Mouse (Mus musculus): ENCODE data around the gene Cep170b. TPM values are rescaled to one million over a fixed set of nuclear protein-coding genes. Genes with fewer than 3 reads are reported as not detected.

The Cep170b gene
- polyA plus RNA-seq, 1 experiment from 2014 or later = 4.3 TPM

- Histone ChIP-seq H3K4me3 (ENCODE audit: low read length) (no peak overlapping the region), H3K9ac (ENCODE audit: low read length) (no peak overlapping the region), H3K4me2 (ENCODE audit: low read depth, low read length) (no peak overlapping the region), H3K4me1 (ENCODE audit: control insufficient read depth, insufficient read depth, low read length) (peaks cover 9% of the 10 kb centered on the region), H3K9me3 (replicated peaks; ENCODE audit: control insufficient read depth, low read length) (no peaks in the 10 kb centered on the region), H3K36me3 (ENCODE audit: control insufficient read depth, insufficient read depth) (no peaks in the 10 kb centered on the region), H3K27me3 (ENCODE audit: control insufficient read depth, insufficient read depth, low read length) (no peaks in the 10 kb centered on the region), H3K27ac (ENCODE audit: low read length) (no peak overlapping the region)
- WGBS = 79% methylated on average over 12 of the region's 12 CpGs
- no peak for ATAC-seq (replicated peaks; ENCODE audit: extremely low read depth, insufficient read depth, low FRiP score)
These were observed 30.7 kb downstream of the Cep170b start for GRCm38 (mm10) chr12:112750976-112751375.

GRCm38 (mm10) chr12:112752399-112752798 lies 32.1 kb downstream of the Cep170b start:
- H3K9ac ChIP-seq (ENCODE audit: low read length) = no peak overlapping the region
- peaks cover 3% of the 10 kb centered on the region for H3K4me1 ChIP-seq (ENCODE audit: control insufficient read depth, insufficient read depth, low read length)
- H3K27me3 ChIP-seq (ENCODE audit: control insufficient read depth, insufficient read depth, low read length) = no peaks in the 10 kb centered on the region
- no peak overlapping the region for H3K27ac ChIP-seq (ENCODE audit: low read length)
- H3K4me3 ChIP-seq (ENCODE audit: low read length) = no peak overlapping the region
- 0 out of 2 replicates have a peak, but pooled peaks cover 2% of the 10 kb centered on the region for H3K9me3 ChIP-seq (replicated peaks; ENCODE audit: control insufficient read depth, low read length)
- 36% methylated on average over 2 of the region's 2 CpGs for WGBS
- no peaks in the 10 kb centered on the region for H3K36me3 ChIP-seq (ENCODE audit: control insufficient read depth, insufficient read depth)
- no peak overlapping the region for H3K4me2 ChIP-seq (ENCODE audit: low read depth, low read length)
- ATAC-seq (replicated peaks; ENCODE audit: extremely low read depth, insufficient read depth, low FRiP score) = no peak

- Histone ChIP-seq H3K27ac (ENCODE audit: low read length) (0 out of 2 replicates have a peak overlapping the region, but pooled peaks have one; percentile 23), H3K9ac (ENCODE audit: low read length) (no peak overlapping the region), H3K36me3 (ENCODE audit: control insufficient read depth, insufficient read depth) (no peaks in the 10 kb centered on the region), H3K27me3 (ENCODE audit: control insufficient read depth, insufficient read depth, low read length) (no peaks in the 10 kb centered on the region), H3K9me3 (replicated peaks; ENCODE audit: control insufficient read depth, low read length) (0 out of 2 replicates have a peak, but pooled peaks cover 2% of the 10 kb centered on the region), H3K4me1 (ENCODE audit: control insufficient read depth, insufficient read depth, low read length) (no peaks in the 10 kb centered on the region), H3K4me3 (ENCODE audit: low read length) (no peak overlapping the region), H3K4me2 (ENCODE audit: low read depth, low read length) (no peak overlapping the region)
- no peak for ATAC-seq (replicated peaks; ENCODE audit: extremely low read depth, insufficient read depth, low FRiP score)
- 56% methylated on average over 4 of the region's 4 CpGs for WGBS
These were observed 35.6 kb downstream of the Cep170b start for GRCm38 (mm10) chr12:112755900-112756299.

GRCm38 (mm10) chr12:112757896-112758295 lies 37.6 kb downstream of the Cep170b start:
- H3K9ac ChIP-seq (ENCODE audit: low read length) = no peak overlapping the region
- no peak for ATAC-seq (replicated peaks; ENCODE audit: extremely low read depth, insufficient read depth, low FRiP score)
- no peaks in the 10 kb centered on the region for H3K36me3 ChIP-seq (ENCODE audit: control insufficient read depth, insufficient read depth)
- no peak overlapping the region for H3K4me3 ChIP-seq (ENCODE audit: low read length)
- no peaks in the 10 kb centered on the region for H3K27me3 ChIP-seq (ENCODE audit: control insufficient read depth, insufficient read depth, low read length)
- H3K4me2 ChIP-seq (ENCODE audit: low read depth, low read length) = no peak overlapping the region
- WGBS = 77% methylated on average over 5 of the region's 5 CpGs
- no peak overlapping the region for H3K27ac ChIP-seq (ENCODE audit: low read length)
- H3K4me1 ChIP-seq (ENCODE audit: control insufficient read depth, insufficient read depth, low read length) = no peaks in the 10 kb centered on the region
- H3K9me3 ChIP-seq (replicated peaks; ENCODE audit: control insufficient read depth, low read length) = 0 out of 2 replicates have a peak, but pooled peaks cover 2% of the 10 kb centered on the region

DNA sequence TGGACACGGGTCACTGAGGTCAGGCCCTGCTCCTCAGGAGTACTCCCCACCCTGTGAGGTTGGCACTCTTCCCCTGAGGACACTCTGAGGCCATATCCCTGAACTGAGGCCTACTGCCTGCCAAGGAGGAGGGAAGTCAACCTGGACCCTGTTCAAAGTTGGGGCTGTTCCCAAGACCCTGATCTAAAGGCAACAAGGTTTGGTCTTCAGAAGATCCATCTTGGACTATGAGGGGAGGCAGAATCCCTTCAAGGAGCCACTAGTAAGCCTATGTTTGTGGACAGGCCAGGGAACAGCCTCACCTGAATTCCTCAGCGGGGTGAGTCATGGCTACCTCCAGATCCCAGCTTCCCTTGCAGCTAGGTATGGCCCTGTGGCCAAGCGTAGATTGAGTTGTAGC lies 39.2 kb downstream of the Cep170b start:
- Histone ChIP-seq H3K9ac (ENCODE audit: low read length) (no peak overlapping the region), H3K4me2 (ENCODE audit: low read depth, low read length) (no peak overlapping the region), H3K4me1 (ENCODE audit: control insufficient read depth, insufficient read depth, low read length) (no peaks in the 10 kb centered on the region), H3K27ac (ENCODE audit: low read length) (no peak overlapping the region), H3K36me3 (ENCODE audit: control insufficient read depth, insufficient read depth) (no peaks in the 10 kb centered on the region), H3K27me3 (ENCODE audit: control insufficient read depth, insufficient read depth, low read length) (no peaks in the 10 kb centered on the region), H3K9me3 (replicated peaks; ENCODE audit: control insufficient read depth, low read length) (0 out of 2 replicates have a peak, but pooled peaks cover 2% of the 10 kb centered on the region), H3K4me3 (ENCODE audit: low read length) (no peak overlapping the region)
- no peak for ATAC-seq (replicated peaks; ENCODE audit: extremely low read depth, insufficient read depth, low FRiP score)
- 79% methylated on average over 3 of the region's 3 CpGs for WGBS

DNA sequence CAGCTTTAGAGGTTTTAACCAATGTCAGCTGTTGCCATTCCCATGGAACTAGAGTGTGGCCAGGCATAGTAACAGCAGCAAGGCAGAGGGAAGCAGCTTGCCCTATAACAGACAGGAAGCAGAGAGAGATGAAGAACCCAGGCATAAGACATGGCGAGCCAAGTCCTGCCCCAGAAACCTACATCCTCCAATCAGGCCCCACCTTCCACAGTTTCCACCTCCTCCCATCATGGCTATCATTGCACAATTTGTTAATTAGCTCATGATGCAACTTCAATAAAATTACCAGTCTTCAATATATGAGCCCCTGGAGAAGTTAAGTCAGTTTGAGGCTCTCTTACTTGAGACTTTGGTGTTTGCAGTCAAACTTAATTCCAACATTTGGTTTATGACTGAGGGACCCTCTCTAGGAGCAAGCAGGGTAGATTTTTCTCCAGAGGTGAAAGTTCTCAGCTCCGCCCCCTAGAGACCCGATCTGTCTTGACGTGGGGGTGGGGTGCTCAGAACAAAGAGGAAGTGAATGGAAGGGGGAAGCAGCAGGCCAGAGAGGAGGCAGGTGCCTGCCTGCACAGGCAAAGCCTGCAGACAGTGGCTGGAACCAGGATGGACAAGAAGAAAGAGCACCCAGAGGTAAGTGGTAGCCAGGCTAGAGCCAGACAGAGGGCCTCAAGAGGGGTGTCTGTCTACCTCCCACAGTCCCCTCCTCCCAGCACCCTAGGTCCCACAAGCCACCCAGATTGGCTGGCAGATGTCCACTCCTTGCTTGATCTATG lies 40.1 kb downstream of the Cep170b start, which contains the start of gene Pld4:
Pld4 (plus strand) TSS at position 502 of the 773 bp plus-strand sequence.
- no peaks in the 10 kb centered on the region for H3K4me1 ChIP-seq (ENCODE audit: control insufficient read depth, insufficient read depth, low read length)
- 36% methylated on average over 4 of the region's 4 CpGs for WGBS
- H3K27me3 ChIP-seq (ENCODE audit: control insufficient read depth, insufficient read depth, low read length) = no peaks in the 10 kb centered on the region
- no peak; the same call in 1 of the 2 replicates for ATAC-seq (replicated peaks; ENCODE audit: extremely low read depth, insufficient read depth, low FRiP score)
- H3K4me3 ChIP-seq (ENCODE audit: low read length) = peak within 1 kb of the TSS; percentile 32
- no peak within 1 kb of the TSS for H3K9ac ChIP-seq (ENCODE audit: low read length)
- H3K27ac ChIP-seq (ENCODE audit: low read length) = 0 out of 2 replicates have a peak within 1 kb of the TSS, but pooled peaks have one; percentile 13
- 0 out of 2 replicates have a peak, but pooled peaks cover 2% of the 10 kb centered on the region for H3K9me3 ChIP-seq (replicated peaks; ENCODE audit: control insufficient read depth, low read length)
- peak within 1 kb of the TSS; percentile 2; the same call in 1 of the 2 replicates for H3K4me2 ChIP-seq (ENCODE audit: low read depth, low read length)
- H3K36me3 ChIP-seq (ENCODE audit: control insufficient read depth, insufficient read depth) = no peaks in the 10 kb centered on the region

DNA sequence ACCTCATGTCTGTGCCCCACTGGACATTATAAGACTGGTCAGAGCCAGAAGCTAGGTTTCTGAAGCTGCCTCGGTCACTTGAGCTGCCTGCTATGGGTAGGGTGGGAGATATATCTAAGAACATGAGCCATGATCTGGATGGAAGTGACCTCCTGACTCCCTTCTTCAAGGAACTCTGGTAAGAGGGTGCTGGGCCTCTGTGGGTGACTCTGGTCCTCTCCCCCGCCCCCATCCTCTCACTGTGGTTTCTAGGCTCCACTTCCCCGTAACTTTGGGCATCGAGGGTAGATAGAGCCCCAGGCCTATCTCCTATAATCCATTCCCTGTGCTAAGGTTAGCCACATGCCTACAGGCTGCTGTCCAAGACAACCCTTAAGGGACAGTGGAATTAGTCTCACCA lies 41.2 kb downstream of the Cep170b start:
- Histone ChIP-seq H3K4me1 (ENCODE audit: control insufficient read depth, insufficient read depth, low read length) (no peaks in the 10 kb centered on the region), H3K27me3 (ENCODE audit: control insufficient read depth, insufficient read depth, low read length) (no peaks in the 10 kb centered on the region), H3K36me3 (ENCODE audit: control insufficient read depth, insufficient read depth) (no peaks in the 10 kb centered on the region), H3K9me3 (replicated peaks; ENCODE audit: control insufficient read depth, low read length) (0 out of 2 replicates have a peak, but pooled peaks cover 2% of the 10 kb centered on the region), H3K9ac (ENCODE audit: low read length) (no peak overlapping the region), H3K4me3 (ENCODE audit: low read length) (peak overlapping the region; percentile 32), H3K27ac (ENCODE audit: low read length) (no peak overlapping the region), H3K4me2 (ENCODE audit: low read depth, low read length) (0 out of 2 replicates have a peak overlapping the region, but pooled peaks have one; percentile 12)
- no peak for ATAC-seq (replicated peaks; ENCODE audit: extremely low read depth, insufficient read depth, low FRiP score)
- 83% methylated on average over 4 of the region's 4 CpGs for WGBS

- peak overlapping the region; percentile 32 for H3K4me3 ChIP-seq (ENCODE audit: low read length)
- no peaks in the 10 kb centered on the region for H3K9me3 ChIP-seq (replicated peaks; ENCODE audit: control insufficient read depth, low read length)
- H3K27me3 ChIP-seq (ENCODE audit: control insufficient read depth, insufficient read depth, low read length) = no peaks in the 10 kb centered on the region
- no peak overlapping the region for H3K9ac ChIP-seq (ENCODE audit: low read length)
- 65% methylated on average over 3 of the region's 3 CpGs for WGBS
- H3K36me3 ChIP-seq (ENCODE audit: control insufficient read depth, insufficient read depth) = no peaks in the 10 kb centered on the region
- no peaks in the 10 kb centered on the region for H3K4me1 ChIP-seq (ENCODE audit: control insufficient read depth, insufficient read depth, low read length)
- 0 out of 2 replicates have a peak overlapping the region, but pooled peaks have one; percentile 12 for H3K4me2 ChIP-seq (ENCODE audit: low read depth, low read length)
- H3K27ac ChIP-seq (ENCODE audit: low read length) = peak overlapping the region; percentile 6; the same call in 1 of the 2 replicates
- no peak for ATAC-seq (replicated peaks; ENCODE audit: extremely low read depth, insufficient read depth, low FRiP score)
These were observed 41.8 kb downstream of the Cep170b start for GRCm38 (mm10) chr12:112762018-112762417.

- no peaks in the 10 kb centered on the region for H3K36me3 ChIP-seq (ENCODE audit: control insufficient read depth, insufficient read depth)
- H3K9me3 ChIP-seq (replicated peaks; ENCODE audit: control insufficient read depth, low read length) = no peaks in the 10 kb centered on the region
- no peak overlapping the region for H3K4me3 ChIP-seq (ENCODE audit: low read length)
- no peaks in the 10 kb centered on the region for H3K27me3 ChIP-seq (ENCODE audit: control insufficient read depth, insufficient read depth, low read length)
- no peak for ATAC-seq (replicated peaks; ENCODE audit: extremely low read depth, insufficient read depth, low FRiP score)
- WGBS = 77% methylated on average over 4 of the region's 4 CpGs
- H3K4me1 ChIP-seq (ENCODE audit: control insufficient read depth, insufficient read depth, low read length) = no peaks in the 10 kb centered on the region
- no peak overlapping the region for H3K9ac ChIP-seq (ENCODE audit: low read length)
- H3K27ac ChIP-seq (ENCODE audit: low read length) = no peak overlapping the region
- H3K4me2 ChIP-seq (ENCODE audit: low read depth, low read length) = 0 out of 2 replicates have a peak overlapping the region, but pooled peaks have one; percentile 7
These were observed 42.9 kb downstream of the Cep170b start for GRCm38 (mm10) chr12:112763176-112763575.

Measured in heart, embryonic 16.5 days (tissue).